16 mouse cellular contexts compared by ENCODE assay signal in the genomic region with DNA sequence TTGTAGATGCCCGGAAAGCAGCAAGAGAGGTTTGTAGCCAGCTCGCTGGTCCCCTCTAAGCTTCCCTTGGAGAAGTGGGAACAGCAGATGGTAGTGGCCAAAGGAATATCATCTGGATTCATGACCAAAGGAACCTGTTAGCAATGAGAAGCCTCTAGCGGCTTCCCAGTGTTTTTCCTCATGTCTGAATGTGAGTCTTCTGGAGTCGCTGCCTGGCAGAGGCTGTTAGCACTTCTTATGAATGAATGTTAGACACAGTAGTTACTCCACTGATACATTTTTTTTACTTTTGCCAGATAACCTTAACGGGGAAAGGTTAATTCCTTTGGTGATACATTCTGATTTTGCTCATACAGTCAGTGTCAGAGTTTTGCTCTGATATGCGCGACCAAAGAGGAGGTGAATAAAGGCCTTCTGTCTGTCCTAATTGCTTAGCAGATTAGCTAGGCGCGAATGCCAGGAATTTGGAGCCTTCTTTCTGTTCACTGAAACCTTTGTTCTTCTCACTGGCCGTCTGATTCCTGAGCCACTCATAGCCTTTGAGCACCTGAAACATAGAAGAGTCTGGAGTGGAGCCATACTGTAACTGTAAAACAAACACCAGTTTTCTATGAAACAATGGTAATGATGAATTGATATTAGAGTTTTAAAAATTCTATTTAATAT. TPM values are rescaled to one million over a fixed set of nuclear protein-coding genes. Genes with fewer than 3 reads are reported as not detected.
DNase-seq lines count a peak whose midpoint lies in the region; ATAC-seq lines count a peak whose summit lies in the region.
"Had no signal": no experiment of that assay in that cellular context is flagged by ENCODE, and none has a peak within 500 bp of the region (broad histone marks: within the 10 kb centered on the region; RNA-seq: fewer than 3 reads in every experiment).

No protein-coding gene starts in this region.

- peak overlapping the region in 1 of 2 experiments; percentile 22; a peak in 1 of 4 replicates for H3K27ac ChIP-seq in heart, embryonic 14.5 days (replicated peaks in 1 of 2; ENCODE audit: control insufficient read depth in 1 of 2, insufficient read depth in 1 of 2, low read depth in 2 of 2, low read length in 2 of 2)
- H3K27ac ChIP-seq in midbrain, embryonic 12.5 days (replicated peaks): no peak overlapping the region
- H3K27ac ChIP-seq in midbrain, embryonic 15.5 days: no peak overlapping the region
- no peak overlapping the region for H3K27ac ChIP-seq in embryonic facial prominence, embryonic 11.5 days (replicated peaks; ENCODE audit: low read depth, low read length)
- H3K27ac ChIP-seq in liver, embryonic 11.5 days (ENCODE audit: low read depth, low read length): no peak overlapping the region
- H3K27ac ChIP-seq: left cerebral cortex, adult 2 months; limb, embryonic 13.5 days; neural tube, embryonic 12.5 days had no signal

- H3K4me3 ChIP-seq in heart, embryonic 14.5 days (ENCODE audit: control insufficient read depth in 1 of 2, insufficient read depth in 1 of 2, low read depth in 1 of 2, low read length in 2 of 2): no peak overlapping the region
- no peak overlapping the region for H3K4me3 ChIP-seq in midbrain, embryonic 12.5 days
- H3K4me3 ChIP-seq in midbrain, embryonic 15.5 days: no peak overlapping the region
- no peak overlapping the region for H3K4me3 ChIP-seq in embryonic facial prominence, embryonic 11.5 days (ENCODE audit: low read depth, low read length)
- no peak overlapping the region for H3K4me3 ChIP-seq in liver, embryonic 11.5 days (ENCODE audit: low read depth, low read length)
- H3K4me3 ChIP-seq: left cerebral cortex, adult 2 months; limb, embryonic 13.5 days; megakaryocyte, embryonic 14.5 days; neural tube, embryonic 12.5 days had no signal

- DNase-seq in heart, adult 8-10 months (ENCODE audit: low spot score): no peak
- peak; percentile 43 for DNase-seq in embryonic facial prominence, embryonic 11.5 days (ENCODE audit: low spot score)
- peak; percentile 80 for DNase-seq in retina, postnatal 1 day
- no peak for DNase-seq in urinary bladder, adult 2 months (ENCODE audit: low spot score)
- no peak for DNase-seq in liver, embryonic 11.5 days (ENCODE audit: low spot score)
- DNase-seq: adrenal gland, postnatal 25 days; kidney, adult 9 months; liver, postnatal 0 days; thymus, postnatal 4 days had no signal

- WGBS in heart, embryonic 14.5 days: 36% methylated on average over 10 of the region's 10 CpGs
- 20% methylated on average over 10 of the region's 10 CpGs for WGBS in midbrain, embryonic 12.5 days
- 18% methylated on average over 10 of the region's 10 CpGs for WGBS in midbrain, embryonic 15.5 days
- 24% methylated on average over 10 of the region's 10 CpGs for WGBS in embryonic facial prominence, embryonic 11.5 days
- 71% methylated on average over 10 of the region's 10 CpGs for WGBS in liver, embryonic 11.5 days

- ATAC-seq in heart, embryonic 14.5 days (ENCODE audit: insufficient number of reproducible peaks, insufficient read depth, low FRiP score, low read depth): no peak
- ATAC-seq in midbrain, embryonic 12.5 days (ENCODE audit: low FRiP score, low read depth): no peak
- ATAC-seq in midbrain, embryonic 15.5 days (replicated peaks): no peak
- no peak for ATAC-seq in embryonic facial prominence, embryonic 11.5 days (replicated peaks; ENCODE audit: insufficient number of reproducible peaks, low FRiP score, low TSS enrichment, low read depth)
- no peak for ATAC-seq in liver, embryonic 11.5 days (replicated peaks; ENCODE audit: low FRiP score)
- ATAC-seq: liver, postnatal 0 days had no signal

- H3K36me3 ChIP-seq in heart, embryonic 14.5 days (ENCODE audit: control insufficient read depth, insufficient read depth, low read length): 0 out of 2 replicates have a peak, but pooled peaks cover 4% of the 10 kb centered on the region
- H3K36me3 ChIP-seq in midbrain, embryonic 12.5 days: no peaks in the 10 kb centered on the region
- H3K36me3 ChIP-seq in midbrain, embryonic 15.5 days (replicated peaks): no peaks in the 10 kb centered on the region
- no peaks in the 10 kb centered on the region for H3K36me3 ChIP-seq in embryonic facial prominence, embryonic 11.5 days (replicated peaks; ENCODE audit: control insufficient read depth, insufficient read depth, low read depth, low read length)
- H3K36me3 ChIP-seq in liver, embryonic 11.5 days (ENCODE audit: control insufficient read depth, insufficient read depth, low read length): peaks cover 4% of the 10 kb centered on the region; the same call in 1 of the 2 replicates
- H3K36me3 ChIP-seq: limb, embryonic 13.5 days; neural tube, embryonic 12.5 days had no signal

- H3K4me1 ChIP-seq in heart, embryonic 14.5 days (ENCODE audit: control insufficient read depth in 2 of 2, insufficient read depth in 2 of 2, low read length in 2 of 2): peaks cover 5 to 15% of the 10 kb centered on the region in 2 experiments
- H3K4me1 ChIP-seq in midbrain, embryonic 12.5 days: peaks cover 10% of the 10 kb centered on the region
- H3K4me1 ChIP-seq in midbrain, embryonic 15.5 days: peaks cover 3% of the 10 kb centered on the region; the same call in 1 of the 2 replicates
- H3K4me1 ChIP-seq in embryonic facial prominence, embryonic 11.5 days (ENCODE audit: control insufficient read depth, insufficient read depth, low read length): no peaks in the 10 kb centered on the region
- no peaks in the 10 kb centered on the region for H3K4me1 ChIP-seq in liver, embryonic 11.5 days (replicated peaks; ENCODE audit: control insufficient read depth, insufficient read depth, low read length)
- H3K4me1 ChIP-seq: megakaryocyte, embryonic 14.5 days; neural tube, embryonic 12.5 days had no signal

- H3K27me3 ChIP-seq in heart, embryonic 14.5 days (ENCODE audit: control insufficient read depth, insufficient read depth, low read length): no peaks in the 10 kb centered on the region
- no peaks in the 10 kb centered on the region for H3K27me3 ChIP-seq in midbrain, embryonic 12.5 days
- H3K27me3 ChIP-seq in midbrain, embryonic 15.5 days (replicated peaks): no peaks in the 10 kb centered on the region
- no peaks in the 10 kb centered on the region for H3K27me3 ChIP-seq in embryonic facial prominence, embryonic 11.5 days (ENCODE audit: control insufficient read depth, insufficient read depth, low read length)
- H3K27me3 ChIP-seq in liver, embryonic 11.5 days (replicated peaks; ENCODE audit: control insufficient read depth, insufficient read depth, low read length): no peaks in the 10 kb centered on the region
- H3K27me3 ChIP-seq: limb, embryonic 13.5 days; megakaryocyte, embryonic 14.5 days; neural tube, embryonic 12.5 days had no signal

- H3K9me3 ChIP-seq in heart, embryonic 14.5 days (ENCODE audit: control insufficient read depth, low read length): no peaks in the 10 kb centered on the region
- no peaks in the 10 kb centered on the region for H3K9me3 ChIP-seq in midbrain, embryonic 12.5 days
- H3K9me3 ChIP-seq in midbrain, embryonic 15.5 days: no peaks in the 10 kb centered on the region
- no peaks in the 10 kb centered on the region for H3K9me3 ChIP-seq in embryonic facial prominence, embryonic 11.5 days (replicated peaks; ENCODE audit: control insufficient read depth, low read length)
- H3K9me3 ChIP-seq in liver, embryonic 11.5 days (ENCODE audit: control insufficient read depth, low read length): no peaks in the 10 kb centered on the region
- H3K9me3 ChIP-seq: limb, embryonic 13.5 days; neural tube, embryonic 12.5 days had no signal

- H3K9ac ChIP-seq in heart, embryonic 14.5 days (ENCODE audit: low read length): 0 out of 2 replicates have a peak overlapping the region, but pooled peaks have one; percentile 1
- H3K9ac ChIP-seq in midbrain, embryonic 12.5 days (replicated peaks): no peak overlapping the region
- H3K9ac ChIP-seq in midbrain, embryonic 15.5 days: no peak overlapping the region
- no peak overlapping the region for H3K9ac ChIP-seq in embryonic facial prominence, embryonic 11.5 days (replicated peaks; ENCODE audit: low read length)
- no peak overlapping the region for H3K9ac ChIP-seq in liver, embryonic 11.5 days (ENCODE audit: low read depth, low read length)
- H3K9ac ChIP-seq: limb, embryonic 13.5 days; liver, postnatal 0 days; neural tube, embryonic 12.5 days had no signal

- H3K4me2 ChIP-seq in heart, embryonic 14.5 days (ENCODE audit: low read length): no peak overlapping the region; the same call in 1 of the 2 replicates
- H3K4me2 ChIP-seq in midbrain, embryonic 12.5 days (replicated peaks): 0 out of 2 replicates have a peak overlapping the region, but pooled peaks have one; percentile 9
- H3K4me2 ChIP-seq in midbrain, embryonic 15.5 days: no peak overlapping the region
- H3K4me2 ChIP-seq in embryonic facial prominence, embryonic 11.5 days (ENCODE audit: low read depth, low read length): no peak overlapping the region
- no peak overlapping the region for H3K4me2 ChIP-seq in liver, embryonic 11.5 days
- H3K4me2 ChIP-seq: limb, embryonic 13.5 days; neural tube, embryonic 12.5 days had no signal

RNA-seq across cellular contexts. Expression of gene Pawr, which starts 22.9 kb away (rescaled TPM):
- 10.6 and 12.4 TPM in 2 replicates for polyA plus RNA-seq in heart, embryonic 14.5 days (2014; fragmentation: Nextera tagmentation; extraction: Ambion mirVana)
- 1 to 10 TPM; 3.2 to 4.6 (median 4.1) TPM for total RNA-seq in heart, adult 8-10 months (2022)
- 10.9 and 13.2 TPM in 2 replicates for polyA plus RNA-seq in midbrain, embryonic 12.5 days (2016; fragmentation: Nextera tagmentation; extraction: Ambion mirVana)
- 2.5 and 3.2 TPM in 2 replicates for polyA plus RNA-seq in midbrain, embryonic 15.5 days (2015; fragmentation: Nextera tagmentation; extraction: Ambion mirVana)
- 11.6 TPM in 2 replicates for polyA plus RNA-seq in embryonic facial prominence, embryonic 11.5 days (2014; fragmentation: Nextera tagmentation; extraction: Ambion mirVana)
- polyA plus RNA-seq in urinary bladder, adult 2 months (2012; rRNA removed): 60.2 and 68.4 TPM in 2 replicates
- 12.8 and 13.7 TPM in 2 replicates for polyA plus RNA-seq in liver, embryonic 11.5 days (2014; fragmentation: Nextera tagmentation; extraction: Ambion mirVana)

Comparison
In these comparisons a context has a peak if more than half of its experiments do, and no peak if none do; other contexts are left out.
1. DNase-seq: peak in embryonic facial prominence, embryonic 11.5 days (single experiment) and retina, postnatal 1 day (single experiment); none in heart, adult 8-10 months (single experiment), urinary bladder, adult 2 months (single experiment) and liver, embryonic 11.5 days (single experiment).